Mouse (Mus musculus): ENCODE data around the gene Prune2. TPM values are rescaled to one million over a fixed set of nuclear protein-coding genes. Genes with fewer than 3 reads are reported as not detected.
A peak's percentile ranks its signal among the peaks of the same experiment; 100 is the strongest.

Gene Prune2
- total and polyA plus RNA-seq, 2 experiments from 2014 or later: 12.4 to 17.4 TPM

DNA sequence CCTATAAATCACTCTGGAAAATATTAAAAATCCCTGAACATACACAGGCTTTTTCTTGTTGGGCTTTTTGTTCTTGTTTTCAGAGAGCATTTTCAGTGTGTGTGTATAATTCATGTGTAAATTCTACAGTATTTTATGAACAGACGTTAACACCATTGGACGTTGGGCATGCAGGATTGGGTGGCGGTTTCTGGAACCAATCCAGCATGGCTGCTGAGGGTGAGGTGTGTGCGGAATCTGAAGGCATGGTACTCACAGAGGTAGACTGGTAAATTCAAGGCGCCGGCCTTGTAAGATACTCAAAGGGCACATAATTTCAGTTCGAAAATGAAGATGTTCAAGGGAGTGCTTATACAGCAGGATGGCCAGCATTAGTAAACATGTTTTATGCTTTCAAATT lies 251.2 kb downstream of the Prune2 start:
- 74% methylated on average over 7 of the region's 7 CpGs for WGBS
- no peak for TF ChIP-seq CTCF (IDR thresholded peaks at IDR 0.05; ENCODE audit: low read depth)
- Histone ChIP-seq H3K9me3 (ENCODE audit: low read length) (no peaks in the 10 kb centered on the region), H3K4me2 (ENCODE audit: low read depth, low read length) (no peak overlapping the region), H3K27me3 (ENCODE audit: insufficient read depth, low read length) (no peaks in the 10 kb centered on the region), H3K9ac (replicated peaks; ENCODE audit: low read length) (no peak overlapping the region), H3K27ac (no peak overlapping the region), H3K4me3 (ENCODE audit: low read length) (no peak overlapping the region), H3K4me1 (ENCODE audit: insufficient read depth, low read length) (no peaks in the 10 kb centered on the region), H3K36me3 (ENCODE audit: insufficient read depth, low read length) (no peaks in the 10 kb centered on the region)
- peak; percentile 21 for DNase-seq (ENCODE audit: low spot score)
- ATAC-seq: no peak

DNA sequence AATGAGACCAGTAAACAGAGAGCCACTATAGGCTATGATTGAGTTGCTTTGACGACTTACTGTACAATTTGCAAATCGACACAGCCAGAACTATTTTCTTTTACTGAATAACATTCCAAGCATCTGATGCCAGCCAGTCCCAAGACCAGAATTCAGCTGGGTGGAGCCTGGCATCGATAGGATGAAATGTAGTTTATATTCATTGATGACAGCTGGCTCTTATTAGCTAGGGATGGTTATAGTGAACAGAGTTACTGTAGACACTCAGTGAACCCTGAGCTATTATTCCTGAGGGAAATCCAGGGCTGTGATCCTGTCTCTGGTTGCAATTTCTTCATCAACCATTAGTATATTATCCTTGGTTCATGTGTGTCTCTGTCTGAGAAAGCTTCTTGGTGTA lies 254.6 kb downstream of the Prune2 start:
- no peak for TF ChIP-seq CTCF (IDR thresholded peaks at IDR 0.05; ENCODE audit: low read depth)
- 76% methylated on average over 3 of the region's 3 CpGs for WGBS
- Histone ChIP-seq H3K36me3 (ENCODE audit: insufficient read depth, low read length) (no peaks in the 10 kb centered on the region), H3K4me1 (ENCODE audit: insufficient read depth, low read length) (no peaks in the 10 kb centered on the region), H3K27ac (no peak overlapping the region), H3K9me3 (ENCODE audit: low read length) (no peaks in the 10 kb centered on the region), H3K9ac (replicated peaks; ENCODE audit: low read length) (no peak overlapping the region), H3K4me2 (ENCODE audit: low read depth, low read length) (no peak overlapping the region), H3K27me3 (ENCODE audit: insufficient read depth, low read length) (no peaks in the 10 kb centered on the region), H3K4me3 (ENCODE audit: low read length) (no peak overlapping the region)
- ATAC-seq (no peak), DNase-seq (ENCODE audit: low spot score) (no peak)

DNA sequence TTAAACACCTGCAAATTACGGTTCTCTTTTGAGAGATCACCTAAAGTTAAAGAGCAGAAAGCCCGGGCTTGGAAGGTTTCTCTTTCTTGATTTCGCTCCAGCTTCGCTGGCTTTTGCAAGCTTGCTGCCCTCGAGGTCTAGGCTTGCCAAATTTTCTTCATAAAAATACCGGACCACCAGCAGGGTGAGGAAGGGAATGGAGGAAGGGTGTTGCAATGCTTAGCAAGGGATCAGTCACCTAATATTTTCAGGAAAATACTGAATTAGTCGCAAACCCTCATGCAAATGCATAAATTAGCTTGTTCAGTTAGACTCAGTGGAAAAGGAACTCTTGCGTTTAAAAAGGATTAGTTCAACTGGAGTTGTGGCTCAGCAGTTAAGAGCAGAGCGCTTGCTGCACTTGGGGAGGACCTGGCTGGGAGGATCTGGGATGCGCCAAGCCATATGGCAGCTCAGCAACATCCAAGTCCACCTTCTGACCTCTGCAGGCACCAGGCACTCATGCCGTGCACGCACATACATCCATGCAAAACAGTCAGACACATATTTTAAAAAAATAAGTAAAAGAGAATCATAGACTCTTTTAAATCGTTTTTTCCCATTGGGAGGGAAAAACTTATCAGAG lies 259.1 kb downstream of the Prune2 start:
- Histone ChIP-seq H3K27me3 (ENCODE audit: insufficient read depth, low read length) (no peaks in the 10 kb centered on the region), H3K4me1 (ENCODE audit: insufficient read depth, low read length) (no peaks in the 10 kb centered on the region), H3K36me3 (ENCODE audit: insufficient read depth, low read length) (no peaks in the 10 kb centered on the region), H3K4me2 (ENCODE audit: low read depth, low read length) (0 out of 2 replicates have a peak overlapping the region, but pooled peaks have one; percentile 24), H3K9me3 (ENCODE audit: low read length) (no peaks in the 10 kb centered on the region), H3K27ac (no peak overlapping the region), H3K4me3 (ENCODE audit: low read length) (no peak overlapping the region), H3K9ac (replicated peaks; ENCODE audit: low read length) (no peak overlapping the region)
- DNase-seq (ENCODE audit: low spot score) (peak; percentile 4), ATAC-seq (no peak)
- no peak for TF ChIP-seq CTCF (IDR thresholded peaks at IDR 0.05; ENCODE audit: low read depth)
- WGBS: 64% methylated on average over 13 of the region's 13 CpGs

DNA sequence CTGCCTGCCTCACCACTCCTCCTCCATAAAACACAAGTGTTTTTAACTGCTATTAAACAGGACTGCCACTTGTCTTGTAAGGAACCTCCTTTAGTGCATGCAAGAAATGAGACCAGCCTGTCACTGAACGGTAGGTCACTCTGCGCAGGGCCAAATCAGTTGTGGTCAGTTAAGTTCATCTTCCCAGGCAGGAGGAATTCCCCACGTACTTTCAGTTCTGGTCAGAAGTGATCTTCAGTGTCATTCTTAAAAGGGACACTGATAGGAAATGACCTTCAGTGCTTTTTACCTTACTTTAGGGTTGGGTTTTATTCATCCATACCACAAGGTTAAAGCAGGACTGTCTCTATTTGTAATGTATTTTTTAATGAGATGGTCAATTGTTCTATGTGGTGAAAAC lies 262.3 kb downstream of the Prune2 start:
- Histone ChIP-seq H3K27ac (no peak overlapping the region), H3K4me1 (ENCODE audit: insufficient read depth, low read length) (no peaks in the 10 kb centered on the region), H3K9ac (replicated peaks; ENCODE audit: low read length) (no peak overlapping the region), H3K9me3 (ENCODE audit: low read length) (no peaks in the 10 kb centered on the region), H3K4me3 (ENCODE audit: low read length) (no peak overlapping the region), H3K36me3 (ENCODE audit: insufficient read depth, low read length) (no peaks in the 10 kb centered on the region), H3K4me2 (ENCODE audit: low read depth, low read length) (no peak overlapping the region), H3K27me3 (ENCODE audit: insufficient read depth, low read length) (no peaks in the 10 kb centered on the region)
- TF ChIP-seq CTCF (IDR thresholded peaks at IDR 0.05; ENCODE audit: low read depth): no peak
- ATAC-seq (no peak), DNase-seq (ENCODE audit: low spot score) (no peak)
- 94% methylated on average over 3 of the region's 3 CpGs for WGBS

DNA sequence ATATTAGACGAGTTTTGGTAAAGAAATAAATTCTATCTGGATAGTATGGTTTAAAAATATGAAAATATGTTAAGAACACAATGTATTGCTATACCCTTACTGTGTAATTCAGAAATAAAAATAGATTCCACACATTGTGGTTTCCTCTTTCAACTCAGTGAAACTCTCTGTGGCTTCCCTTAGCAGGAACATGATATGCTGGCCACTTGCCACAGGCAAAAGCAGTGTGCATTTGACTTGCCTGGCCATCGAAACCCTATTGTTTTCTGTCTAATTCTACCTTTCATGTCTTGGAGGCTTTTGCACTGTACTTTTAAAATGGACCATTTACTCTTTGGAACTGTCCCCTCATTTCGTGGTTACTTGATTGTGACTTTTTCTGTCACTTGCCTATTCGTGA lies 267.9 kb downstream of the Prune2 start:
- H3K4me3 ChIP-seq (ENCODE audit: low read length): no peak overlapping the region
- DNase-seq (ENCODE audit: low spot score) (no peak), ATAC-seq (no peak)
- WGBS: 73% methylated on average over 4 of the region's 4 CpGs
- H3K27me3 ChIP-seq (ENCODE audit: insufficient read depth, low read length): no peaks in the 10 kb centered on the region
- H3K9me3 ChIP-seq (ENCODE audit: low read length): no peaks in the 10 kb centered on the region
- TF ChIP-seq CTCF (IDR thresholded peaks at IDR 0.05; ENCODE audit: low read depth): no peak
- no peak overlapping the region for H3K27ac ChIP-seq
- H3K9ac ChIP-seq (replicated peaks; ENCODE audit: low read length): no peak overlapping the region
- H3K4me1 ChIP-seq (ENCODE audit: insufficient read depth, low read length): no peaks in the 10 kb centered on the region
- no peak overlapping the region for H3K4me2 ChIP-seq (ENCODE audit: low read depth, low read length)
- no peaks in the 10 kb centered on the region for H3K36me3 ChIP-seq (ENCODE audit: insufficient read depth, low read length)

DNA sequence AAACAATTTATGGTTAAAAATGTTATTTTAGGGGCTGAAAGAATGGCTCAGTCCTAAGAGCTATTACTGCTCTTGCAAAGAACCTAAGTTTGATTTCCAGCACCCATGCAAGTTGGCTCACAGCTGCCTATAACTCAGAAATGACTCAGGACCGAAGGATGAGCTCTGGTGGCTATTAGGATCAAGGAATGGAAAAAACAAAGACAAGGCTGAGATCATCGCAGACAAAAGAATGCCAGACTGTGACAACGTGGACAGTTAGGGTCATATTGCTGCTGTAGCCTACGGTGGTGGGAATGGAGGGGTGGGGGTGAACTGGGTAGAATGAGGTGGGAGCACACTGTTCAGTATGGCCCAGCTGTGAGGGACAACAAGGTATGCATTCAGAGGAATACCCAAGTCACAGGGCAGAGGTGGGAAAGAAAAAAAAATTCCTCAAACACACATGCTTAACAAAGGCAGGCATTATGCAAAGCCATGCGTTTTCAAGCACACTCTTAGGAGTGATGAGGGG lies 269.7 kb downstream of the Prune2 start:
- ATAC-seq (no peak), DNase-seq (ENCODE audit: low spot score) (no peak)
- Histone ChIP-seq H3K27me3 (ENCODE audit: insufficient read depth, low read length) (no peaks in the 10 kb centered on the region), H3K27ac (no peak overlapping the region), H3K4me3 (ENCODE audit: low read length) (no peak overlapping the region), H3K4me1 (ENCODE audit: insufficient read depth, low read length) (no peaks in the 10 kb centered on the region), H3K9me3 (ENCODE audit: low read length) (no peaks in the 10 kb centered on the region), H3K4me2 (ENCODE audit: low read depth, low read length) (no peak overlapping the region), H3K36me3 (ENCODE audit: insufficient read depth, low read length) (no peaks in the 10 kb centered on the region), H3K9ac (replicated peaks; ENCODE audit: low read length) (no peak overlapping the region)
- 57% methylated on average over 5 of the region's 5 CpGs for WGBS
- no peak for TF ChIP-seq CTCF (IDR thresholded peaks at IDR 0.05; ENCODE audit: low read depth)

DNA sequence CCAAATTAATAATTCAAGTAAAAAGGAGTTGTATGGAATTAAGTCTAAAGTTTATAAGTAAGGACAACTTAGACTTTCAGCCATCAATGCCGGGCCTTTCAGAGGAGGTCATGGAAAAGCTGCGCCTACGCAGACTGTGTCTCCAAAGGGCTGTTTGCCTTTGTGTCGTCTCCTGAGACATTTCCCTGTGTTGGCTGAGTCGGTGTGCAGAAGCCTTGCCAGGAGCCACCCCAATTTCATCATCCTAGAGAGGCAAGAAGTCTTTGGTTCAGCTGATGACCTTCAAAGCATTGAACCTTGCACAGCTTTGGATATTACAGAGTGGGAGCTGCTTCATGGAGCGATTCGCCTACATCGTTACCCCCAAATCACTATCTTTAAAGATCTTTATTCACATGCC lies 270.2 kb downstream of the Prune2 start:
- H3K36me3 ChIP-seq (ENCODE audit: insufficient read depth, low read length): no peaks in the 10 kb centered on the region
- H3K27me3 ChIP-seq (ENCODE audit: insufficient read depth, low read length): no peaks in the 10 kb centered on the region
- WGBS: 85% methylated on average over 8 of the region's 8 CpGs
- ATAC-seq (no peak), DNase-seq (ENCODE audit: low spot score) (no peak)
- H3K9ac ChIP-seq (replicated peaks; ENCODE audit: low read length): no peak overlapping the region
- H3K4me1 ChIP-seq (ENCODE audit: insufficient read depth, low read length): no peaks in the 10 kb centered on the region
- no peak overlapping the region for H3K27ac ChIP-seq
- no peak overlapping the region for H3K4me3 ChIP-seq (ENCODE audit: low read length)
- H3K4me2 ChIP-seq (ENCODE audit: low read depth, low read length): no peak overlapping the region
- no peaks in the 10 kb centered on the region for H3K9me3 ChIP-seq (ENCODE audit: low read length)
- no peak for TF ChIP-seq CTCF (IDR thresholded peaks at IDR 0.05; ENCODE audit: low read depth)
